Mouse (Mus musculus): ENCODE measurements around the gene Slc25a25.

- TF ChIP-seq POLR2A (IDR thresholded peaks at IDR 0.05; ENCODE audit: borderline replicate concordance, low read depth, low read length) (no peak), CTCF (IDR thresholded peaks at IDR 0.05; ENCODE audit: low read depth, low read length) (no peak)
Measured at GRCm38 (mm10) chr2:32484933-32485332, 33.7 kb upstream of the Slc25a25 start.

Measured in bone marrow macrophage, adult 2 months (primary cell).